ENCODE assay signal across 9 mouse cellular contexts in the genomic region with DNA sequence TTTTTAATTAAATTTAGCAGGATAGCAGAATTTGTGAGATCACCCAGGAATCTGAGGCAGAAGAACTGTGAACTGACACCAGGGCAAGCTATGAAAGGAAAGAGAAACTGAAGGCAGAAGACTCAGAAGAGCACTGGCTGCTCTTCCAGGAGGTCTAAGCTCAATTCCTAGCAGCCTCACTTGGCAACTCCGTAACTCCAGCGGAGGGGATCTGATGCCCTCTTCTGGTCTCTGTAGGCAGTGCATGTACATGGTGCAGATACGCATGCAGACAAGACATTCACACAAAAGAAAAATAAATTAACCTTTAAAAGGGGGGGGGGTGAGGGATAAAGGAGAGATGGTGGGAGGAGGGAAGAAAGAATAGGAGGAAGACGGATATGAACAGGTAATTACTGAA.
DNase-seq lines count a peak whose midpoint lies in the region; TF ChIP-seq lines count a peak whose summit lies in the region.
"Had no signal": no experiment of that assay in that cellular context is flagged by ENCODE, and none has a peak within 500 bp of the region (broad histone marks: within the 10 kb centered on the region; RNA-seq: fewer than 3 reads in every experiment).

No protein-coding gene starts in this region.

- H3K4me3 ChIP-seq in left cerebral cortex, adult 2 months = no peak overlapping the region
- H3K4me3 ChIP-seq in E14TG2a.4 (replicated peaks; ENCODE audit: low read length) = no peak overlapping the region
- H3K4me3 ChIP-seq: embryonic facial prominence, embryonic 15.5 days had no signal

- no peaks in the 10 kb centered on the region for H3K36me3 ChIP-seq in E14TG2a.4 (ENCODE audit: insufficient read depth, low read length)
- H3K36me3 ChIP-seq: embryonic facial prominence, embryonic 15.5 days had no signal

- intact Hi-C loops in left cerebral cortex, adult 2 months (cut with DNase I) = loop anchor here (5.0 kb wide), 1 partner anchor 83 kb away; no protein-coding TSS in a partner anchor

- H3K9me3 ChIP-seq in E14TG2a.4 (ENCODE audit: low read length) = no peaks in the 10 kb centered on the region
- H3K9me3 ChIP-seq: embryonic facial prominence, embryonic 15.5 days had no signal

- peaks cover 40% of the 10 kb centered on the region for H3K4me1 ChIP-seq in E14TG2a.4 (replicated peaks; ENCODE audit: low read depth, low read length)

- H3K27me3 ChIP-seq in E14TG2a.4 (ENCODE audit: insufficient read depth, low read length) = peaks cover 55% of the 10 kb centered on the region

- peak; percentile 46 for TF ChIP-seq CTCF in left cerebral cortex, adult 2 months (IDR thresholded peaks at IDR 0.05)
- peak; percentile 84 for TF ChIP-seq CTCF in E14TG2a.4 (conservative IDR thresholded peaks at IDR 0.05; ENCODE audit: low read length)

- H3K27ac ChIP-seq in left cerebral cortex, adult 2 months = no peak overlapping the region
- H3K27ac ChIP-seq: embryonic facial prominence, embryonic 15.5 days had no signal

- DNase-seq in cerebellum, postnatal 14 days = peak; percentile 50 to 79
- DNase-seq in cerebellum, adult 9-10 months = no peak
- DNase-seq in left cerebral cortex, adult 2 months (ENCODE audit: extremely low spot score in 1 of 2, low spot score in 2 of 2) = no peak
- DNase-seq in left cerebral cortex, adult 8-10 months (ENCODE audit: low spot score in 2 of 2) = no peak
- DNase-seq in induced T-regulatory cell, adult 2 months (ENCODE audit: low read depth) = peak; percentile 45
- DNase-seq in adipocyte (ENCODE audit: low spot score) = no peak
- DNase-seq in layer of hippocampus, adult 9-10 months (ENCODE audit: low spot score) = no peak

Comparison
In these comparisons a context has a peak if more than half of its experiments do, and no peak if none do; other contexts are left out.
1. DNase-seq: peak in cerebellum, postnatal 14 days (2 of 2) and induced T-regulatory cell, adult 2 months (single experiment); none in cerebellum, adult 9-10 months (single experiment), left cerebral cortex, adult 2 months (0 of 2), left cerebral cortex, adult 8-10 months (0 of 2), adipocyte (single experiment) and layer of hippocampus, adult 9-10 months (single experiment).